Mouse (Mus musculus) testis, adult 2 months (tissue): ENCODE data around the gene Txndc9.

Source experiments
- CTCF ChIP-seq: fragments of 200-500 bp; IDR thresholded peaks from 2 replicates; pipeline ENCODE4 v1.5.1; 2012; ENCODE audit warnings: low read depth, mild to moderate bottlenecking, inconsistent platforms, low read length, moderate library complexity; ENCODE audit not compliant: control insufficient read depth, insufficient read depth, insufficient replicate concordance
- POLR2A ChIP-seq: fragments of 200-500 bp; IDR thresholded peaks from 2 replicates; pipeline ENCODE4 v1.6.1; 2012; ENCODE audit warnings: low read depth, mild to moderate bottlenecking, inconsistent platforms, low read length, moderate library complexity; ENCODE audit not compliant: control insufficient read depth

DNA sequence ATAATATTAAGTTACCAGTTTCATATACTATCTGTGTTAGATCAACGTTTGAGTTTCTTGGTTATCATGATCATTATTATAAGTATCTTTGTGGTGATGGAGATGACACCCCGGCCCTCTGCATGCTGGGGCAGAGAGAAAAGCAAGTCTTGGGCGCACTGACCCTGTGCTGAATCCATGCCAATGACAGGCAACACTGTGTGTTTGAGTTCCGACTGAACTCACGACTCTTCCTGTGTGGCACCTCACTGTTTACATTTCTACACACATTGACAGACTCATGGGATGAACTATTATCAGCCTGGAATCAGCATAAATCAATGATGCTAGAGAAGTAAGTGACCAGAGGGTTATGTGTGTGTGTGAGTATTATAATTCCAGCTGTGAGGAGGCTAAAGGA lies 9.8 kb downstream of the Txndc9 start:
- TF ChIP-seq POLR2A (no peak), CTCF (no peak)
